ENCODE assay signal across 30 mouse cellular contexts in the genomic region with DNA sequence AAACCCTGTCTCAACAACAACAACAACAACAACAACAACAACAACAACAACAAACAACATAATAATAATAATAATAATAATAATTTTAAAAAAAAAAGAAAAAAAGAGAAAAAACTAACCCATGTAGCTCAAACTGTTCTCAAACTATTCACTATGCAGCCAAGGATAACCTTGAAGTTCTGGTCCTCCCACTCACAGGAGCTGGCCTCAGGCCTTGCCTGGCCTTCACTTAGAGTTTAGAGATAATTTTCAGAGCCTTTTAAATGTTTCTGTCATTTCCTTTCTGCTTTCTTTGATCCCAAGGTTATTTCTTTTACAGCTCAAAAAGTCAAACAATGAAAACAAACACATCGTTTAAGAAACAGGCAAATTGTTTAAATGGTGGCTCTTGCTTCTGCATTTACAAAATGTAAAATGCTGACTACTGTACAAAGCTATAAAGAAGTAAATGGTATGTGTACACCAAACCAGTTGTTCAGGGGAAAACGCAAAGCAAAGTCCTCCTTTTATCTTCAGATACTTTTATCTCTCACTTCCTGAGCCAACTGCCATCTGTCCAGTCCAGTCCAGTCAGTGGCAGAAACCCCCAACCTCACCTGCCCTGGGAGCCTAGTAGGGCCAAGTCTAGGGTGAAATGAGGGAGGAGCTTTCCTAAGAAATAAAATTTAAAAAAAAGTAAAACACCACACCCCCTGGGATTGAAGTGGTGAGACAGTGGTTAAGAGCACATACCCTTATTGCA. TPM values are rescaled to one million over a fixed set of nuclear protein-coding genes. Genes with fewer than 3 reads are reported as not detected.
A peak's percentile ranks its signal among the peaks of the same experiment; 100 is the strongest.
DNase-seq lines count a peak whose midpoint lies in the region; ATAC-seq lines count a peak whose summit lies in the region.
"Had no signal": no experiment of that assay in that cellular context is flagged by ENCODE, and none has a peak within 500 bp of the region (broad histone marks: within the 10 kb centered on the region; RNA-seq: fewer than 3 reads in every experiment).

No protein-coding gene starts in this region.

- no peak overlapping the region for H3K27ac ChIP-seq in forebrain, embryonic 12.5 days
- H3K27ac ChIP-seq: forebrain, embryonic 10.5 days; hindbrain, embryonic 10.5 days; hindbrain, postnatal 0 days; kidney, postnatal 0 days; left cerebral cortex, adult 2 months; liver, embryonic 15.5 days; lung, embryonic 15.5 days had no signal

- no peak for ATAC-seq in forebrain, embryonic 12.5 days (ENCODE audit: low FRiP score)
- ATAC-seq: hindbrain, postnatal 0 days had no signal

- no peaks in the 10 kb centered on the region for H3K9me3 ChIP-seq in forebrain, embryonic 12.5 days
- H3K9me3 ChIP-seq: forebrain, embryonic 10.5 days; heart, embryonic 12.5 days; hindbrain, embryonic 10.5 days; liver, embryonic 15.5 days; lung, embryonic 15.5 days; megakaryocyte, embryonic 14.5 days had no signal

- H3K9ac ChIP-seq in forebrain, embryonic 12.5 days: no peak overlapping the region
- H3K9ac ChIP-seq: heart, embryonic 12.5 days; liver, embryonic 15.5 days; lung, embryonic 15.5 days had no signal

- H3K4me2 ChIP-seq in forebrain, embryonic 12.5 days: no peak overlapping the region
- H3K4me2 ChIP-seq: heart, embryonic 12.5 days; liver, embryonic 15.5 days; lung, embryonic 15.5 days had no signal

- DNase-seq in adrenal gland, adult (ENCODE audit: inconsistent age in 2 of 2, low spot score in 1 of 2): peak; percentile 69 to 78
- no peak for DNase-seq in adrenal gland, adult 18-20 months (ENCODE audit: low spot score in 2 of 2)
- peak; percentile 44 for DNase-seq in ovary, postnatal 36 days (ENCODE audit: low spot score)
- no peak for DNase-seq in ovary, postnatal 14 days (ENCODE audit: low spot score)
- DNase-seq in adrenal gland, postnatal 36 days: peak; percentile 46 to 55
- no peak for DNase-seq in layer of hippocampus, postnatal 14 days (ENCODE audit: low spot score in 2 of 2)
- DNase-seq: cerebellum, adult 18-20 months; cerebellum, postnatal 14 days; heart, postnatal 10 days; kidney, adult 18-20 months; layer of hippocampus, adult 9-11 months; lung, postnatal 36 days; midbrain, embryonic 14.5 days; thymus, postnatal 36 days had no signal

- H3K36me3 ChIP-seq in forebrain, embryonic 12.5 days (replicated peaks): no peaks in the 10 kb centered on the region
- H3K36me3 ChIP-seq: forebrain, embryonic 10.5 days; heart, embryonic 12.5 days; hindbrain, embryonic 10.5 days; liver, embryonic 15.5 days; lung, embryonic 15.5 days had no signal

- H3K4me1 ChIP-seq in forebrain, embryonic 12.5 days: 0 out of 2 replicates have a peak, but pooled peaks cover 4% of the 10 kb centered on the region
- H3K4me1 ChIP-seq: lung, embryonic 15.5 days had no signal

- H3K4me3 ChIP-seq in forebrain, embryonic 12.5 days (replicated peaks): no peak overlapping the region
- H3K4me3 ChIP-seq: forebrain, embryonic 10.5 days; heart, embryonic 12.5 days; hindbrain, embryonic 10.5 days; left cerebral cortex, adult 2 months; liver, embryonic 15.5 days; lung, embryonic 15.5 days; megakaryocyte, embryonic 14.5 days had no signal

- 79% methylated on average over 2 of the region's 2 CpGs for WGBS in forebrain, embryonic 12.5 days

- H3K27me3 ChIP-seq in forebrain, embryonic 12.5 days: no peaks in the 10 kb centered on the region
- H3K27me3 ChIP-seq: heart, embryonic 12.5 days; liver, embryonic 15.5 days; lung, embryonic 15.5 days; megakaryocyte, embryonic 14.5 days had no signal

RNA-seq across cellular contexts. Expression of gene Ugcg, which starts 15.7 kb away (rescaled TPM):
- 10 to 100 TPM; 31.7 to 32.0 TPM for total RNA-seq in adrenal gland, adult 18-20 months (2021)
- total RNA-seq in adrenal gland, postnatal 36 days (2021): 10 to 100 TPM; 40.2 to 46.3 TPM
- polyA plus RNA-seq in forebrain, embryonic 12.5 days (2016; fragmentation: Nextera tagmentation; extraction: Ambion mirVana): 18.7 and 19.9 TPM in 2 replicates
- 10 to 100 TPM; 78.2 to 78.4 TPM for total RNA-seq in layer of hippocampus, postnatal 14 days (2021)

RNA-seq across cellular contexts. Expression of gene AI481877, which starts 34.6 kb away (rescaled TPM):
- total RNA-seq in adrenal gland, adult 18-20 months (2021): not detected
- total RNA-seq in adrenal gland, postnatal 36 days (2021): not detected
- polyA plus RNA-seq in forebrain, embryonic 12.5 days (2016; fragmentation: Nextera tagmentation; extraction: Ambion mirVana): not detected in 2 replicates
- not detected for total RNA-seq in layer of hippocampus, postnatal 14 days (2021)
- total RNA-seq: gastrocnemius, adult 8-10 months; granulocyte monocyte progenitor cell, adult 5-6 weeks; heart, postnatal 10 days; hindbrain, postnatal 0 days; left cerebral cortex, adult 2 months; left cerebral cortex, postnatal 36 days had no signal
- polyA plus RNA-seq: embryonic facial prominence, embryonic 11.5 days; forebrain, embryonic 10.5 days; heart, embryonic 12.5 days; hindbrain, embryonic 10.5 days; kidney, postnatal 0 days; limb, embryonic 14.5 days; liver, embryonic 15.5 days; lung, embryonic 15.5 days; midbrain, embryonic 14.5 days; neural tube, embryonic 11.5 days had no signal

Comparison
In these comparisons a context has a peak if more than half of its experiments do, and no peak if none do; other contexts are left out.
1. DNase-seq: peak in adrenal gland, adult (2 of 2), ovary, postnatal 36 days (single experiment) and adrenal gland, postnatal 36 days (2 of 2); none in adrenal gland, adult 18-20 months (0 of 2), ovary, postnatal 14 days (single experiment) and layer of hippocampus, postnatal 14 days (0 of 2).